Mouse (Mus musculus) heart, embryonic 10.5 days (tissue): ENCODE data around the gene Rxra. TPM values are rescaled to one million over a fixed set of nuclear protein-coding genes. Genes with fewer than 3 reads are reported as not detected.

Experiments used
- DNase-seq: peaks from one replicate; pipeline ENCODE4 v3.0.0-alpha.2; 2017; ENCODE audit warnings: low spot score
- H3K27ac ChIP-seq: fragments of 300-500 bp; sonication (generic); 2 replicates; pipeline ENCODE4 v1.5.1; 2016; ENCODE audit warnings: mild to moderate bottlenecking
- H3K27me3 ChIP-seq: fragments of 300-500 bp; sonication (generic); 2 replicates; pipeline ENCODE4 v1.6.1; 2016; ENCODE audit warnings: mild to moderate bottlenecking; ENCODE audit not compliant: poor library complexity, insufficient read depth, severe bottlenecking
- H3K36me3 ChIP-seq: fragments of 300-500 bp; sonication (generic); 2 replicates; pipeline ENCODE4 v1.6.1; 2016; ENCODE audit warnings: mild to moderate bottlenecking, moderate library complexity
- H3K4me1 ChIP-seq: fragments of 300-500 bp; sonication (generic); 2 replicates; pipeline ENCODE4 v1.6.1; 2016; ENCODE audit warnings: mild to moderate bottlenecking
- H3K4me3 ChIP-seq: fragments of 300-500 bp; sonication (generic); 2 replicates; pipeline ENCODE4 v1.5.1; 2016; ENCODE audit warnings: mild to moderate bottlenecking, moderate library complexity
- H3K9me3 ChIP-seq: fragments of 300-500 bp; sonication (generic); 2 replicates; pipeline ENCODE4 v1.6.1; 2016; ENCODE audit warnings: mild to moderate bottlenecking, moderate library complexity
- WGBS: fragments of 180-500 bp; shearing (Covaris S2); methylation state at CpG from one replicate; pipeline ENCODE4 v1.1.7; 2016; 5-methylcytosine and 5-hydroxymethylcytosine counted together
- polyA plus RNA-seq: library from polyadenylated mRNA; unstranded; fragments of >200 nt; fragmentation: Nextera tagmentation; extraction: Ambion mirVana; gene quantifications from 2 replicates; pipeline ENCODE4 v1.2.1, GENCODE M21; 2016

The Rxra gene
- polyA plus RNA-seq, 1 experiment from 2014 or later: 8.0 TPM

DNA sequence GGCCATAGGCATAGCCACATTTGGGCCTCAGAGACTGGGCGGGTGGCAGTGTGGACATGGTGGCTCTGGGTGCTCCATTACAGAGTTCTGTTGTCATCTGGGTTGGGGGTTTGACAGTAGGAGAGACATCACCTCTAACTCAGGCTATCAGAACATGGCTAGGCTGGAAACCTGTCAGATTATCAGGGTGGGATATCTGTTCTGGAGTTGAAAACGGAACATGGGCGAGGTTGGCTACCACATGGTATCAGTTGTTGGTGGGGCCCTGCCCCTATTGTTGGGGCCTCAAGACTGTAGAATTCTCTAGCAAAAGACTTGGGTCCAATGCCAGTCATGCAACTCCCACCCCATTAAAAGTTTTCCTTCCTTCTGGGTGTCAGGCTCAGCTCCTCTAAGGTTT, 37.1 kb downstream of the Rxra start:
- Histone ChIP-seq H3K4me3 (no peak overlapping the region), H3K4me1 (peaks cover 97% of the 10 kb centered on the region), H3K27ac (peak overlapping the region; percentile 7), H3K36me3 (no peaks in the 10 kb centered on the region), H3K27me3 (peaks cover 24% of the 10 kb centered on the region; the same call in 1 of the 2 replicates), H3K9me3 (no peaks in the 10 kb centered on the region)
- 77% methylated on average over 3 of the region's 3 CpGs for WGBS
- no peak for DNase-seq

DNA sequence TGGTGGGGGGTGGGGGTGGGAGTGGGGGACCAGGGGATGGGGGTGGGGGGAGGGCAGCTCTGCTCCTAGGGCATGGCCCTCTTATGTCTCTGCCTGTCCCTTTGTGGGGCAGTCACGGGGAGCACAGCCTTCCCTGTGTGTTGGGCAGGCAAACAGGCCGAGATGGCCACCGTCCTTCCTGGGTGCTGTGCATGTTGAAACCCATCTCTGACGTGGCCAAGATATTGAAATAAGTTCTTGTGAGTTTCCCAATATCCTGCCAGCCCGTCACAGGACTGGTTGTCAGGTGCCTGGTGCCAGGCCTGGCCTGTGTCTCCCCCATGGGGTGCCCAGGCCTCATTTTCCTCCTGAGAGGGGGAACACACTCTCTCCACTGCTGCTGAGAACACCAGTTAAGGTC, 37.9 kb downstream of the Rxra start:
- peaks cover 18% of the 10 kb centered on the region; the same call in 1 of the 2 replicates for H3K27me3 ChIP-seq
- WGBS: 92% methylated on average over 5 of the region's 5 CpGs
- H3K9me3 ChIP-seq: no peaks in the 10 kb centered on the region
- no peak overlapping the region for H3K4me3 ChIP-seq
- H3K27ac ChIP-seq: peak overlapping the region; percentile 7; the same call in 1 of the 2 replicates
- peaks cover 98% of the 10 kb centered on the region for H3K4me1 ChIP-seq
- DNase-seq: no peak
- H3K36me3 ChIP-seq: no peaks in the 10 kb centered on the region

DNA sequence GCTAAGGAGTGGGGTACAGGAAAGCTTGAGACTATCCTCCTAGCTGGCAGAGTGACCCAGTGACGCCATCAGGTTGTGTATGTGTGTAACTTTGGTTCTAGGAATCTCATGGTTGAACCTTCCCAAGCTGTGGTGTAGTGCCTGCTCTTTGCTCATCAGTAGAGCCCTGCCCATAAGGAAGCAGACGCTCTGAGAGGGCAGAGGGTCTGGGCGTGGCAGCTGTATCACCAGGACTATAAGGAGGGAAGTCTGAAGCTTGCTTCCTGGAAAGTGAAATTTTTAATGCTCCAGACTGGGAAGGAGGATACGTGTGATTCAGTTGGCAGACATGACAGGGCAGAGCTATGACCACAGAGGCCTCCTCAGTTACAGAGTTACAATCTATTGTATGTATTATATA, 39.0 kb downstream of the Rxra start:
- 68% methylated on average over 4 of the region's 4 CpGs for WGBS
- no peaks in the 10 kb centered on the region for H3K36me3 ChIP-seq
- no peak overlapping the region for H3K4me3 ChIP-seq
- H3K27me3 ChIP-seq: peaks cover 18% of the 10 kb centered on the region; the same call in 1 of the 2 replicates
- H3K27ac ChIP-seq: no peak overlapping the region
- no peaks in the 10 kb centered on the region for H3K9me3 ChIP-seq
- H3K4me1 ChIP-seq: peaks cover 100% of the 10 kb centered on the region
- DNase-seq: no peak

GRCm38 (mm10) chr2:27716339-27716738, 40.1 kb downstream of the Rxra start:
- no peak overlapping the region for H3K4me3 ChIP-seq
- H3K27ac ChIP-seq: peak overlapping the region; percentile 36; the same call in 1 of the 2 replicates
- H3K36me3 ChIP-seq: no peaks in the 10 kb centered on the region
- WGBS: 73% methylated on average over 3 of the region's 3 CpGs
- DNase-seq: no peak
- H3K27me3 ChIP-seq: peaks cover 29% of the 10 kb centered on the region; the same call in 1 of the 2 replicates
- H3K9me3 ChIP-seq: no peaks in the 10 kb centered on the region
- peaks cover 96% of the 10 kb centered on the region for H3K4me1 ChIP-seq

- no peak for DNase-seq
- Histone ChIP-seq H3K4me3 (peak overlapping the region; percentile 4; the same call in 1 of the 2 replicates), H3K36me3 (no peaks in the 10 kb centered on the region), H3K4me1 (peaks cover 83% of the 10 kb centered on the region), H3K9me3 (no peaks in the 10 kb centered on the region), H3K27ac (no peak overlapping the region), H3K27me3 (peaks cover 33% of the 10 kb centered on the region; the same call in 1 of the 2 replicates)
Observed at GRCm38 (mm10) chr2:27718191-27718590, 42.0 kb downstream of the Rxra start.

GRCm38 (mm10) chr2:27719601-27720000, 43.4 kb downstream of the Rxra start:
- H3K36me3 ChIP-seq: no peaks in the 10 kb centered on the region
- 36% methylated on average over 10 of the region's 10 CpGs for WGBS
- 0 out of 2 replicates have a peak overlapping the region, but pooled peaks have one; percentile 3 for H3K27ac ChIP-seq
- H3K9me3 ChIP-seq: no peaks in the 10 kb centered on the region
- peaks cover 78% of the 10 kb centered on the region for H3K4me1 ChIP-seq
- H3K27me3 ChIP-seq: peaks cover 41% of the 10 kb centered on the region
- DNase-seq: no peak
- no peak overlapping the region for H3K4me3 ChIP-seq

DNA sequence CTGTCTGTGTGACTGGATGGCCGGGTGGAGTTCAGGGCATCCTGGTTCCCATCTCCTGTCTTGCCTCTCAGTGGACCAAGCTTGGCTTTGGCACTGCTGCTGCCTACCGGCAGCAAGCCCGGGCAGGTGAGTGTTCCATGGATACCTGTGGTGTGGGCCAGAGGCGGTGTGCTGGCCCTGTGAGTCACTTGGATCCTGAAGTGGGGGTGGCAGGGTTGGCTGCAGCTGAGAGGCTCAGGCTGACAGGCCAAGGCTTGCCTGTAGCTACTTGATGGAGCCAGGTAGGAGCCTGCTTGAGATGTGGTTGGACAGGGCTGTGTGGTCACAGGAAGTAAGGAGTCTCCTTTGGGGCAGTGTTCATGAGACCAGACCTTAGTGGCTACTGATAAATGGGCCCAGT, 45.4 kb downstream of the Rxra start:
- Histone ChIP-seq H3K4me1 (peaks cover 70% of the 10 kb centered on the region), H3K9me3 (no peaks in the 10 kb centered on the region)
- WGBS: 82% methylated on average over 4 of the region's 4 CpGs

DNA sequence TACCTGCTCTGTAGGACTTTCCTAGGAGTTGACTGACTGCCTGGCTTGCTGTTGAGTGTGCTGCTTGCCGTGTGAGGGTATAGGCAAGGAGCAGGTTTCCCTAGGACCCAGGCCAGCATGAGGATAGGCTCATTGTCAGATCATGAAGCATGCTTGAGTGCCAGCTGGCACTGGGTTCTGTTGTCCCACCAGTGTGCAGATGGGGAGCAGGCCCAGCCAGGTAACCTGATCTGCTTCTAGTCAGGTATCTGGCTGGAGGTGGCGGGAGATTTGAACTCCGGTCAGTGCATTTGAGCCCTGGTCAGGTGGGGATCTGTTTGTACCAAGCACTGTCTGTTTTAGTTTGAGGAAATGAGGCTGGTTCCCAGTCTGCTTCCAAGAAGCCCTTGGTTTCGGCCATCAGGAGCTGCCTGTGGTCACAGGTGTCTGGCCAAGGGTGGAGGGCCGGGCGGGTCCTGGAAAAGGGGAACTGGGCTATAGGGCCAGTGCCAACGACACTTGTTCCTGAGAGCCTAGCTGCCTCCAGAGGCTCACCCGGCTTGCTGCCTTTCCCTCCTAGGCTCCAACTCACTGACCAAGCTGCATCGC, 48.6 kb downstream of the Rxra start:
- no peak overlapping the region for H3K4me3 ChIP-seq
- H3K9me3 ChIP-seq: no peaks in the 10 kb centered on the region
- DNase-seq: no peak
- peak overlapping the region; percentile 24 for H3K27ac ChIP-seq
- WGBS: 91% methylated on average over 9 of the region's 9 CpGs
- H3K36me3 ChIP-seq: no peaks in the 10 kb centered on the region
- H3K27me3 ChIP-seq: peaks cover 71% of the 10 kb centered on the region
- peaks cover 64% of the 10 kb centered on the region for H3K4me1 ChIP-seq

More for the DNA sequence above, 45.4 kb downstream of the Rxra start:
- DNase-seq: no peak
- Histone ChIP-seq H3K4me3 (no peak overlapping the region), H3K36me3 (no peaks in the 10 kb centered on the region), H3K27ac (no peak overlapping the region), H3K27me3 (peaks cover 57% of the 10 kb centered on the region)

DNA sequence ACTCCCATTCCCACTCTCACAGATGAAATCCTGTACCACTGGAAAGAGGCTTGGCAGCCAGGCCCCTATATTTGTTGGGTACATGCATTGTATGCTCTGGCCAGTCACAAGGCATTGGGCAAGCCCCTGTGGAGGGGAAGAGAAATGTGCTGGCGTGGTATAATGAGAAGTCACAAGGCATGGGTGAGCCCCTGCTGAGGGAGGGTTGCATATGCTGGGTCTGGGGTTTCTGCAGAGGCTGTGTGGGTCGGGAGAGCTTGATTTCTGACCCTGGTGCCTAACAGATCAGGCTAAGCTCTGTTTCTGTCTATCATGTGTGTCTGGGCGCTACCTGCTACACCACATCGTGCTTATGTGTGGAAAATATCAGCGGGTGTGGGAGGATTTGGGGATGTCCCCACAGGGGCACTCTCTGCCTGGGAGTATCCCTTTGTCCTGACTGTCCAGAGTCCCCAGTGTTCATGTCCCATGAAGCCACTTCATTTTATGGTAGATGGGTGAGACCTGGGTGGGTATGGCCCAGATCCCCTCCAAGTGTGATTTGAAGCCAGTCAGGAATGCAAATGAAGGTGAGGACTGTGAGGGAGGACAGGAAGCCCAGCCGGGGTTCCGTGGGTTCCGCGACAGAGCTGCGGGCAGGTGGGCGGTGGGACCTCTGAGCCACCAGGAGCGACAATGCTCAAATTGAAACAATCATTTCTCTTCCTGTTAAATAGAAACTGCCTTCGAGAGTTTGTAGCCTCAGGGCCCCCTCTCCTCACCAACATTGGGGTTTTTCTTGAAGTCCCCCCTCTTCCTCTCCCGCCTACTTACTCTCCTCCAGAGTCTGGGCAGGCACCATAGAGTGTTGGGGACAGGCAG, 52.0 kb downstream of the Rxra start:
- Histone ChIP-seq H3K27me3 (peaks cover 72% of the 10 kb centered on the region), H3K36me3 (no peaks in the 10 kb centered on the region), H3K27ac (0 out of 2 replicates have a peak overlapping the region, but pooled peaks have one; percentile 25), H3K4me3 (no peak overlapping the region), H3K9me3 (no peaks in the 10 kb centered on the region), H3K4me1 (peaks cover 75% of the 10 kb centered on the region)
- DNase-seq: no peak
- 72% methylated on average over 14 of the region's 14 CpGs for WGBS

DNA sequence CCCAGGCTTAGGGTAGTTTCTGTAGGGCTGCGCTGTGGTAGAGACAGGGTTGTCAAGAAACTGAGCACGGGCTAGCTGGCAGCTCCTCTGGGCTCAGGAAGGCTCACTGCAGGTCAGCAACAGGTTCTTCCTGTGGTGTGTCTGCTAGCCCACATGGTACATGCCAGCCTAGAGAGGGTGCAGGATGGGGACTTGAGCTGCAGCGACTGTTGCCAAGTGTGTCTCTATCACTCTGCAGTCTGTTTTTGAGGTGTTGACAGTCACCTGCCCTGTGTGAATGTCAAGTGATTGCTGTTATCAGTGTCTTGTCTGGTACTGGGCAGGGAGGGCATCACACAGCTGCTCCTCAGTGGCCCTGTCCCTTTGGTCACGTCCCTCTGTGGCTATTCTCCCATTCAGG, 52.8 kb downstream of the Rxra start:
- WGBS: 49% methylated on average over 4 of the region's 4 CpGs
- peaks cover 80% of the 10 kb centered on the region for H3K4me1 ChIP-seq
- H3K9me3 ChIP-seq: no peaks in the 10 kb centered on the region
- H3K27ac ChIP-seq: 0 out of 2 replicates have a peak overlapping the region, but pooled peaks have one; percentile 25
- DNase-seq: no peak
- no peaks in the 10 kb centered on the region for H3K36me3 ChIP-seq
- H3K27me3 ChIP-seq: peaks cover 70% of the 10 kb centered on the region
- H3K4me3 ChIP-seq: no peak overlapping the region

DNA sequence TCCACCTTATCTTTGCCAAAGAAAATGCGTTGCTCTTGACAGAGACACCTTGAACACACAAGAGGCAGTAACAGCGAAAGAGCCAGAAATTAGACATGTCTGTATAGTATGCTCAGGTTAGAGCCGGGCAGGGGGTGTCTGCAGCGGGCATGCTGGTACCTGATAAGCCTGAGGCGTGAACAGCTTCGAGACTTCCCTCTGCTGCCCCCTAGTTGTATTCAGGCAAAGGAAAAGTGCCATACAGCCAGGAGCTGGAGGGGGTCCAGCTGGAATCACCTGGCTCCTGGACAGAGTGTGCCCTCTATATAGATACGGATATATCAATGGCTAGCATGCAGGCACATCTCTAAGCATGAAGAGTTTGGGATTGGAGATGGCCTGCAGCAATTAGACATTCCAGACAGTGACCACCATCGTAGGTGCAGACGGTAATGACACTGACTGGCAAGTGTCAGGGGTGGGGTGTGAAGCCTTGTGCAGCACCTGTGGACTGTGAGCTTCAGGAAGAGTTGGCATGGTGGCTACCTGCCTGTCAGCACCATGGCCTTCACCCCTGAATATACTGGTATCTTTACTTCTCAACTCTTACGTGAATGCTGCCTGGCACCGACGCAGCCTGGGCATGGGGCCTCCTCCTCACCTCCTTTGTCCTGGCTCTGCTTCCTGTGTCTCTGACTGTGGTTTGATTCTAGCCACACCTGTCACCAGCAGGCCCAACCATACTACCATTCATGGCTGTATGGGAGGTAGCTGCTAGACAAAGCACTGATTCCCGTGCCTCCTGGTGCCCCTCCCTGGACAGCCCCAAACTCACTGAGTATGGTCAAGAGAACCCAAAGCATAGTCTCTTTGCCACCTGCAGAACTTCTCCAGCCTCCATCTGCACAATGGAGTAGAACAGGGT, 54.0 kb downstream of the Rxra start:
- H3K4me1 ChIP-seq: peaks cover 80% of the 10 kb centered on the region
- no peaks in the 10 kb centered on the region for H3K9me3 ChIP-seq

DNA sequence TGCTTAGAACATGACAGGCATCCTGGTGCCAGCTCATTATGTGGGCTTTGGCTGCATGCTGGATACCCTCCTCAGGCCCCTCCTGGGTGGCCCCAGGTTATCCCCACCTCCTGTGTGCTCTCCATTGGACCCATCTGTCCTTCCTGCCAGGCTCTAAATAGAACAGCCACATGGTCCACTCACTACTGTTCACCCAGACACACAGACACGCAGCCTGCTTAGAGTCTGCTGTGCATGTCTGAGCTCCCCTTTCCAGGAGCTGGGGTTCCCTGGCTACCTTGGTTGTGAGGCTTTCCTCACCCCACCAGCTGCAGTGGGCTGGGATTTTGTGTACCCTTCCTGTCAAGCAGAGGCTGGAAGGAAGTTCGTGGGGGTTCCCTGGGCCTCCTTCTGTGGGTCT, 56.8 kb downstream of the Rxra start:
- H3K27ac ChIP-seq: peak overlapping the region; percentile 45; the same call in 1 of the 2 replicates

More for the DNA sequence above, 54.0 kb downstream of the Rxra start:
- WGBS: 63% methylated on average over 13 of the region's 13 CpGs
- H3K4me3 ChIP-seq: no peak overlapping the region
- peaks cover 66% of the 10 kb centered on the region for H3K27me3 ChIP-seq
- no peak overlapping the region for H3K27ac ChIP-seq
- no peak for DNase-seq
- no peaks in the 10 kb centered on the region for H3K36me3 ChIP-seq

More for the DNA sequence above, 56.8 kb downstream of the Rxra start:
- Histone ChIP-seq H3K4me3 (no peak overlapping the region), H3K36me3 (peaks cover 8% of the 10 kb centered on the region; the same call in 1 of the 2 replicates), H3K4me1 (peaks cover 77% of the 10 kb centered on the region), H3K9me3 (no peaks in the 10 kb centered on the region), H3K27me3 (peaks cover 63% of the 10 kb centered on the region)
- whole genome bisulfite sequencing: 58% methylated on average over 2 of the region's 2 CpGs
- DNase-seq: no peak
